Mouse (Mus musculus): ENCODE results near the gene Lrrc42.

DNA sequence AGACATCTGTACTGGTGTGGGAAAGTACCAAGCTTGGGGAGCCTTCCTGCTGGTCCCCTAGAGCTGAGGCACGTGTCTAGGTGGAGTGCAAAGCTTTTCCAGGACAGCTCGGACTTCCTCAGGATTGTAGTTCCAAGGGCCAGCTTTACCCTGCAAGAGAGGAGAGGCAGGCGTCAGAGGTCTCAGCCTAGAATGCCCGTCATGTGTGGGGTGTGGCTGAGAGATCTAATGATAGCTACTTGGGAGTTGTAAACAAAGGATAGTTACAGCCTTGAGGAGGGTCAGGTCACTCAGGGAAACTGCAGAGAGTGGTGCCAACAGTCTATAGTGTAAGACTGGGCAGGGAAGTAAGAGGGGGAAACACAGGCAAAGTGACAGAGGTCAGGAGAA is 38.9 kb upstream of the Lrrc42 start:
- TF ChIP-seq CTCF (conservative IDR thresholded peaks at IDR 0.05; ENCODE audit: low read length): no peak
- no peak for TF ChIP-seq NANOG (IDR thresholded peaks at IDR 0.05; ENCODE audit: borderline replicate concordance, low read length)
- no peak for TF ChIP-seq POU5F1 (IDR thresholded peaks at IDR 0.05; ENCODE audit: borderline replicate concordance, low read length)
